Mouse (Mus musculus) lung, postnatal 10 days (tissue): ENCODE results near the gene Ptgds.

ENCODE experiments used
- DNase-seq: peaks from one replicate; pipeline ENCODE4 v3.0.0; 2021

Gene Ptgds

GRCm38 (mm10) chr2:25469969-25470368 is at the start of gene Ptgds:
TSS of gene Ptgds (minus strand) at chr2:25470046.
- DNase-seq, result no peak

- no peak for DNase-seq
These were observed 40.1 kb upstream of the Ptgds start for GRCm38 (mm10) chr2:25509912-25510311.

- peak; percentile 54 for DNase-seq
These were observed 37.1 kb upstream of the Ptgds start for GRCm38 (mm10) chr2:25506964-25507363.

- DNase-seq, result no peak
These were observed 36.0 kb upstream of the Ptgds start for GRCm38 (mm10) chr2:25505860-25506259.

- no peak for DNase-seq
These were observed 35.2 kb upstream of the Ptgds start for GRCm38 (mm10) chr2:25505000-25505399.

- no peak for DNase-seq
These were observed 34.7 kb upstream of the Ptgds start for GRCm38 (mm10) chr2:25504538-25504937.

GRCm38 (mm10) chr2:25502726-25503125 is 32.9 kb upstream of the Ptgds start:
- no peak for DNase-seq

- no peak for DNase-seq
These were observed 32.0 kb upstream of the Ptgds start, which contains the start of gene C8g for GRCm38 (mm10) chr2:25501593-25502486. TSS of gene C8g (minus strand) at chr2:25501719.

- peak; percentile 92 for DNase-seq
These were observed 30.9 kb upstream of the Ptgds start, which contains the start of gene Fbxw5 for GRCm38 (mm10) chr2:25500576-25501405. TSS of gene Fbxw5 (plus strand) at chr2:25500750.

GRCm38 (mm10) chr2:25500071-25500575 is 30.3 kb upstream of the Ptgds start:
- no peak for DNase-seq

- no peak for DNase-seq
These were observed 29.0 kb upstream of the Ptgds start for GRCm38 (mm10) chr2:25498622-25499478.

GRCm38 (mm10) chr2:25497846-25498575 is 28.2 kb upstream of the Ptgds start:
- DNase-seq, result peak; percentile 25

GRCm38 (mm10) chr2:25496462-25496861 is 26.6 kb upstream of the Ptgds start:
- peak; percentile 41 for DNase-seq

- no peak for DNase-seq
These were observed 23.7 kb upstream of the Ptgds start, which contains the start of gene Lcn12 for GRCm38 (mm10) chr2:25493476-25493961. TSS of gene Lcn12 (minus strand) at chr2:25493911.

GRCm38 (mm10) chr2:25492988-25493387 is 23.1 kb upstream of the Ptgds start:
- DNase-seq, result no peak

- no peak for DNase-seq
These were observed 18.8 kb upstream of the Ptgds start for GRCm38 (mm10) chr2:25488671-25489068.

GRCm38 (mm10) chr2:25487965-25488670 is 18.3 kb upstream of the Ptgds start:
- no peak for DNase-seq

GRCm38 (mm10) chr2:25484901-25485647 is 15.2 kb upstream of the Ptgds start:
- no peak for DNase-seq

- DNase-seq, result no peak
These were observed 13.1 kb upstream of the Ptgds start for GRCm38 (mm10) chr2:25482969-25483368.

- DNase-seq, result no peak
These were observed 10.7 kb upstream of the Ptgds start for GRCm38 (mm10) chr2:25480541-25480940.
